Mouse (Mus musculus) spleen, adult 2 months (tissue): Measurements from ENCODE around the gene Nkx1-2.

ENCODE experiments used
- CTCF ChIP-seq: fragments of 200-500 bp; IDR thresholded peaks from 2 replicates; pipeline ENCODE4 v1.5.1; 2011; ENCODE audit warnings: mild to moderate bottlenecking, inconsistent platforms; ENCODE audit not compliant: insufficient read depth, insufficient read length, insufficient replicate concordance; ENCODE audit errors: extremely low read depth
- POLR2A ChIP-seq: fragments of 200-500 bp; IDR thresholded peaks from 2 replicates; pipeline ENCODE4 v1.6.1; 2011; ENCODE audit warnings: low read depth, low read length, inconsistent platforms

DNA sequence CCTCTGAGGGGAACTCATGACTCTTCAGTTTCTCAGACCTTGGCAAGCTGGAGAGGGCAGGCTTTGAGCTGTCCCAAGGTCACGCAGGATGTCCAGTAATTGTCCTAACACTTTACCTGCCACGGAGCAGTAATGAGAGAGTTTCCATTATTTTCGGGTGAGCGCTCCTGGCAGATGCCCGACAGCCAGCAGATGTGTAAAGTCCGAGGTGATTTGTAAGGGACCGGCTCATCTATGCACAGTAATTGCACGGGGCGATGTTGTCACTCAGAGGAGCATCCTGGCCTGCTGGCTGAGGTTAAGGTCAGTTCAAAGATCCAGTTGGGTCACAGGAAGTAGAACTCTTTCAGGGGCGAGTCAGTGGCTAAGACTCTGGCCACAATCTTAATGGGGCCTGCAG lies 24.7 kb upstream of the Nkx1-2 start:
- TF ChIP-seq POLR2A (no peak), CTCF (no peak)
